Mouse (Mus musculus) cerebellum, adult 18-20 months (tissue): ENCODE results near the gene S100z.

Experiments
- DNase-seq, 2 experiments: peaks; one replicate each; pipeline ENCODE4 v3.0.0; 2021

S100z gene

DNA sequence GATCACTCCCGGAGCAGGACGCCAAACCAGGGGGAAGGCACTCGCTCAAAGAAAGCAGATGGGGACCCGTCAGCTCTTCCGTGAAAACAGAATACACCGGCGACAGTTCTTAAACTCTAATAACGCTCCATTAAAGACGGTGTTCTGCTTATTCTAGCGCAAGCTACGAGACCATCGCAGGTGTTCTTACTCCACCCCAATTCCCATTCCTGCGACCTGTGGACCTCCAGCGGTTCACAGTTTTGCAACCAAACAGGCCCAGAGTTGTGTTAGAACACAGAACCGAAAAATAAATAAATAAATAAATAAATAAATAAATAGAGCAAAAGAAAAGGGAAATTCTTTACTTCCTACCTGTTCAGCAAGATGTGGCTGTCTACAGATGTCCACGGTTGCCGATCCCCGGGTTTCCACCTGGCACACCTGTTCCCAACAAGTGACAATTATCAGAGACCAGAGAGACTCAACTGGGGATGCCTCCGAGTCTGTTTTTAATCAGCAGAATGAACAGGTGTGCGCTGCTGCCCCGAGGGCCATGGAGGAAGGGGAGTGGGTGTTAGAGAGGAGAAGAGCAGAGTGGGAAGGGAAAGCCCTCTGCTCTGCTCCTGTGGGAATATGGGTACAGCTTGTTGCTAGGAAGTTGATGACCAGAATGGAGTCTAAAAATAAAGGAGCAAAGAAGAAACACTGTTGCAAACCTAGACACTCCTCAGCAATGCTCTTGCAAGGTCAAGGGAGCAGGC lies at the start of gene S100z:
Gene S100z, minus strand, starts transcription at position 51 of the 743 bp plus-strand sequence.
- DNase-seq: no peak

DNA sequence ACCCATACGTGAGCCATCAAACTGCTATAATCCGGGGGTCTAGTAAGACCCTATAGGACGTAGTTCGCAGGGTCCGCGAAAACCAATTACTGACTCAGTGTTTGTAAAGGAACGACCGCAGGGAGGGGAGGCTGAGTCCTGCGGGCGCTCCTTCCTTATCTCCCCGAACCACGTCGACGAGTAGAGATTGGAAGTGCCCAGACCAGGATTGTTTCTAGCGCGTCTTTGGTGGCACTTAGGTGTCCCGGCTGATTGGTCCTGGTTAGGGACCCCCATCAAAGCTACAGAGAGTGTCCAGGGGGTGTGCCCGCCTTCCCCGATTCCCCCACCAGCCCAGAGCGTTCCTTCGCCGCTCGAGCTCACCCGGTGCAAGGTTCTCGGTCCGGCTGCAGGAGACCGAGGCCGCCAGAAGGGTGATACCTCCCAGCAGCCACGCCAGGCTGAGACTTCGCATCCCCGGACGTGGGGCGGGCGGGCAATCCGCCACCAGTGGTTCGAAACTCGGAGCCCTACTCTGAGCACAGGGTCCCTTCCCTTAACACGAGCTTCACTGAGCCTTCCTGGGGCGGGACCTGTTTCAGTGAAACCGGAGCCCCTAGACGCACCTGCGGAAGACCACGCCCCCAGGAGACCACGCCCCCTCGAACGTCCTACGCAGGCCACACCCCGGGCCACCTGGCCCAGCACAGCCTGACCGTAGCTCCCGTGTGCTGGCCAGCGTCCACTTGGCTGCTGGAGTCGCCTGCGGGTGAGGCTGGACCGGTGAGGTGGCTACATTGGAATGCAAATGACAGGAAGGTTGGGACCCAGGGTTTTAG lies 46.4 kb upstream of the S100z start, which contains the start of gene F2rl1:
Gene F2rl1, minus strand, starts transcription at position 554 of the 818 bp plus-strand sequence.
- peak in 1 of 2 experiments; percentile 17 for DNase-seq

DNA sequence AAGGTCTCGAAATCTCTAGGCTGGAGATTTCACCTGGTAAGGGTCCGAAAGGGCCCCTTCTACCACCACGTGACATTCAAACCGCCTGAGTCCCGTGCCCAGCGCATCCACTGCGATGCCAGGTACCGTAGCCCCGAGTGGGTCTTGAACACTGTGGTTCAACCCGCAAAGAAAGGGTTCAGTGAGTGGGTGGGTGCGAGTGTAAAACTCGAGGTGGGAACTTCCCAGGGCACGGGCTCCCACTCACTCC lies 45.8 kb upstream of the S100z start:
- no peak for DNase-seq

DNA sequence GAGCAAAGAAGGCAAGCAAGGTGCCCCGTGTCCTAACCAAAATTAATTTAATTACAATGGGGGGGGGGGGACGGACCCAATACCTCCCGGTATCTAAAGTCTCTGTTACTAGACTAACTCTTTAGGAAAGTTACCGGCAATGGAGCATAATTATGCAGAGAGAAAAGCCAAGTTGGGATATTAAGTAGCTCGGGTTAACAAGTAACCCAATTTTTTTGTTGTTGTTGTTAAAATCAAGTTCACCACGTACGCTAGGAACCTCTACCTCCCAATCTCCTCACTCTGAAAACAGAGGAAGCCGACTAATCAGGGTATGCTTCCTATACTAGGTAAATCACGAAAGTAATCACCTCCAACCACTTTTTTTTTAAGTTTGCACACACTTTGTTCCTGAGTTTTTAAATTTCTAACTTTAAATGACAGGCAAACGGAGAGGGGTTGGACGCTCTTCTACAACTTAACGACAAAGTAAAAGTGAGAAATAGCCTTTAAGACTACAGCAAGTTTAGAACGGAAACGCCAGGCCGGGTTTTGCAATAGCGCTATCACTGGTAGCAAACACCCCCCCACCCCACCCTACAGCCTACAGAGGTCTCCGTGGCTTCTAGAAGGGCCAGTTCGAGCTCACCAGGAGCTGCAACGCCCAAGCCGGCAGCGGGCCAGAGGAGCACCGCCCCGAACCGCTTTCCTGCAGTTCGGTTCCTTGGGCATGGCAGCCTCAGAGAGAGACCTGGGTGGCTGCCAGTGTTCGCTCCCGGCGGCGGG lies 45.3 kb upstream of the S100z start:
- peak; percentile 4 to 22 for DNase-seq

DNA sequence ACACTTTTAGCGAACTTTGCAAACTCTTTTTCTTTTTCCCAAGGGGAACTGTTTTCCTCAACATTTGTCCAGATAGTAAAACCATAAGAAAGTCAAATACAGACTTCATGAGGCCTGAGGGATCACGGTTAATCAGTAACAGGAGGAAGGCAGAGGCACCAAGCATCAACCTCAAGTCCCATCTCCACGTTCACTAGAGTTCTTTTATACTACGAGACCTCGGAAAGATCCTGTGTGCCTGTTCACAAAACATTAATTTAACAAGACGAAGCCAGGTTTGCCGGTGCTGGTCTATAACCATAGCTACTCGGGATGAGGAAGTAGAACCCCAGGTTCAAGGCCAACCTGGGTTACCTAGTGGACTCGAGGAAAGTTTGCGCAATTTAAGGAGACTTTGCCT lies 43.7 kb upstream of the S100z start:
- DNase-seq: no peak

DNA sequence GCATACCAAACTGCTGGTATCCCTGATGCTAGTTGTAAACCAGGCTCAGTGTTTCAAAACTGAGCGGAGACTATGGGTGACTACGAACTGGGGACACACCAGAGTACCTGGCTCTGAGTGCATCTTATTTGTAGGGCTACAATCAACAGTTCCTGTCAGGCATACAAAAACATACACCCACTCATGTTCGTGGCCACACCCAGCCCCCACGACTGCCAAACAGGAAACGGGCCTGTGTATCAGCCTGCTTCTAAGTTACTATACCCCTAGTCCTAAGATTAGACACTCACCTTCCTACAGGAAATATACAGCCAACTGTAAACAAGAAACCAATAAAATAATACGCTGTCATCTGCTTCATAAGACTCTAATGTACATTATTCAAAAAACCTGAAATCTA lies 42.5 kb upstream of the S100z start:
- no peak for DNase-seq

DNA sequence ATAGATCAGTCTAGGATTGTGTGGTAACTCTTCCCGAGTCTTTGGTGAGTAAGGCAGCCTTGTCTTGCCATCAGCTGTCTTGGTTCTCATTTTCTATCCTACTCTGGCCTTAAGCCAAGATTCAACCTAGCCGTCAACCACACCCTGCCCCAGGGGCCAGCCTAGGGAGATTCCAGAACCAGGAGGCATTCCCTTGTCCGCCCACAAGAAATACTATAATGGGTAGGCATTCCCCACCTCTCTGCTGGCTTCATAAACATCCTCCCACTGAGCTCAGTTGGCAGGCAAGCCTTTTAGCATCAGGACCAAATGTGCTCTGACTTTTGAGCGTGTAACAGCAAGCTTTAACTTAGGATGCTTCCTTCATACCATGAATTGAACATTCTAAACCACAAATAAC lies 36.2 kb upstream of the S100z start:
- no peak for DNase-seq

DNA sequence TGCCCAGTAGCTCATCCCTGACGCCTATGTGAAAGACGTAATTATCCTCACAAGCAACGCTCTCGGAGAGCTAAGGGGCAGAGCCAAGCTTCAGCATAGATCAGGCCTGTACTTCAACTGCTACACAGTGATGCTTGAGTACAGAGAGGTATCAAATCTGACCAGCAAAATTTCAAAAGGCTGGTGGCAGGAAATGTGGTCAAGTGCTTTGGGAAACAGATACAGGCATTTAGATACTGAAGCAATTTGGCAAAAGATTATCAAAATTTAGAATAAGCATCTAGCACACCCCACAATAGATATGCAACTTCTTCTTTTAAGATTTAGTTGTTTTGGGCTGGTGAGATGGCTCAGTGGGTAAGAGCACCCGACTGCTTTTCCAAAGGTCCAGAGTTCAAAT lies 31.5 kb upstream of the S100z start:
- no peak for DNase-seq

DNA sequence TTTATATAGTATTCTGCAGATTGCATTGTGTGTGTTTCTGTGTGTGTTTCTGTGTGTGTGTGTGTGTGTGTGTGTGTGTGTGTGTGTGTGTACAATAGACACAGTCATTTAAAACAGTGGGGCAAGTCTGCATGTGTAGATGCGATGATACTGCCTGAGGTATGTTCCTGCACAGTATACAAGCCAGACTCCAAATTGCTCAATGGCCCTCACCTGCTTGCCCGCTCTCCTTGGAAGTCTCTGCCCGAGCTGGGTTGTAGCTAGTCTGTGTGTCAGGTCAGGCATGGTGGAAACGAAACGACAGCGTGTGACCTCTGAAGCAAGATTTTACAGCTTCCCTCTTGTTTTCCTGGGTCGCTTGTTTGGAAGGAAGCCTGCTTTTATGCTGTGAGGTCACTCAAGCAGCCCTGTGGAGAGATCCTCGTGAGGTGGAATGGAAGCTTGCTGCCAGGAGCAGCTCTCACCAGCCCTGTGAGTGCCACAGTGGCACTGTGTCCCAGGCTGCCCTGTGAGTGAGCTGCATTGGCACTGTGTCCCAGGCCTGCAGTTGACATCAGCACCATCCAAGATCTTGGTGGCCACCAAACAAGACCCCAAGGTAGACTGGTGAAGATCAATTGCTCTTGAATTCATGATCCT lies 24.9 kb upstream of the S100z start:
- DNase-seq: no peak

DNA sequence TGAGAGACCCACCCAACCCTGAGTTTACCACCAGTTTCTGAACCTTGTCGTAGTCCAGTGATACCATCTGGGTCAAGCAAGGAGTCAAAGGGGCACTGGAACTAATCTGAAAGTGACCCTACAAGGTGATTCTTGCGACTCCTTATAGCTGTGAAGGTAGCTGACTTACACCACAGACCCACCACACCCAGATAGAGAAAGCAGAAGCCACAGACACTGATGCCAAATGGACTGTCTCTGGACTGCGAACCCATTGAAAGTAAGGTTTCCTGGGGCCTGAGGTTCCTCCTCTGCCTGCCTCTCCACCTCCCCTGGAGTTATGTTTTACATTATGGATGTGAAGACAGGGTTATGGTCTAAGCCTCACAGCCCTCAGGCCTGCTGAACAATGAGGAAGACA lies 18.1 kb upstream of the S100z start:
- no peak for DNase-seq

DNA sequence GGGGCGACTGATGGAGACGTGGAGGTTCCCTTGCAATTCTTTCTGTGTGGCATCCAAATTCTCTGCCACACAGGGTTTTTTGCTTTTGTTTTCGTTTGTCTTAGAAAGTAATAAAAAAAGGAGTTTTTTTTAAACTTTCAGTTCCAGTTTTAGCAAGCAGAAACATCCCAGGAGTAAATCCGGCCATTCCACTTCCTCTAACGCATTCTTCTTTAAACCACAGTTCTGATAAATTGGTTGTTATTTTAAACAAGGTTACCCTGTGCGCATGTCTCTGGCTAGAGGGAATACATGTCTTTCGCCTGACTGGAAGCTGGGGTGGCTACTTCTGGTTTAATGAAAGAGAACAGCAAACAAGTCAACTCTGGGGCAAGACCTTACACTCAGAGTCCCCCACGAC lies 16.3 kb upstream of the S100z start:
- no peak for DNase-seq

DNA sequence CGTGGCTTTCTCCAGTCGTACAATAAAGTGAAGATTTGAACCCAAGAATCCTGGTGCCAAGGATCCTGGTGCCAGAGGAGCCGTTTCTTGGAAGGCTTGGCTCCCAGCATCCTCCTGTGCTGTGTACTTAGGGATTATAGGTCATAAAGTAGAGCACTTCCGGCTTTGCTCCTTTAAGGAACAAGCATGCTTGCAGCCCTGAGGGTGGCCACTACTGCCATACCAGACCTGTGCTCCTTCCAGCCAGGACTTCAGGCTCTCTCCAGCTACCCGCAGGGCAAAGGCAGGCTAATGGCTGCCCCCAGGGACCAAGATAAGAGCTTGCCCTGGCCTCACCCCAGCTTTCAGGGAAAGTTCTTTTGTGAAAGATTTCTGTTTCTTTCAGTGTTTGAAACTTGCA lies 14.8 kb upstream of the S100z start:
- DNase-seq: no peak

DNA sequence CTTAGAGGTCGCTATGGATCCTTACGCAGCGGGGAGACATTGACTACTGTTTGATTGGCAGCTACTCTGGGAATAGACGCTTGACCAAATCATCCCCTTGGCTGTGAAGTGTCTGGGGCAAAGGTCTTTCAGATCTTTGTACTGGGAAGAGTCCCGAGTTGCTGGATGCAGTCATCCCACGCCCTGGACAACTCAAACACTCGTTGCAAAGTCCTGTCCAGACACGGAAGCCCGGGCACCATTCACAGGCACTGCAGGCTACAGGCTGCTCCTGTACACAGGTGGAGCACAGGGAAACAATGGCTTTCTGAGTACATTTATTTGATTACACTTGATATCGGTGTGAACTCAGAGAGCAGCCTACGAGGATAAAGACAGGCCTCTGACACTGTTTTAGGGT lies 12.8 kb upstream of the S100z start:
- DNase-seq: no peak

DNA sequence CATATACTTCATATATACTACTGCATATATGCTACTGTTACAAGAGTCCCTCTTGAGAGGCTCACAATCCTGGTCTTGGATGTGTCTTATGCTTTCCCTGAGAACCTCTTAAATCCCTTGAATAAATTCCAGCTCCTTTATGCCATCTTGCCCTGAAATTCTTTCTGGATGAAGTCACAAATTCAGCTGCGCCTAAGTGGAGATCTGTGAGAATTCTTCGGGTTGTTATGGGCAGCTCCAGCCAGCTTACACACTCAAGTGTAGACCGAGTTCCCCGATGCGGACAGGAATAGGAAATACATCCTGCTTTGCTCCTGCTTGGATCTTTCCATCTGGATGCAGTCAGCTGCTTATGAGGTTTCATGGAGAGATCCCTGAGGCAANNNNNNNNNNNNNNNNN lies 6.1 kb upstream of the S100z start:
- DNase-seq: no peak

DNA sequence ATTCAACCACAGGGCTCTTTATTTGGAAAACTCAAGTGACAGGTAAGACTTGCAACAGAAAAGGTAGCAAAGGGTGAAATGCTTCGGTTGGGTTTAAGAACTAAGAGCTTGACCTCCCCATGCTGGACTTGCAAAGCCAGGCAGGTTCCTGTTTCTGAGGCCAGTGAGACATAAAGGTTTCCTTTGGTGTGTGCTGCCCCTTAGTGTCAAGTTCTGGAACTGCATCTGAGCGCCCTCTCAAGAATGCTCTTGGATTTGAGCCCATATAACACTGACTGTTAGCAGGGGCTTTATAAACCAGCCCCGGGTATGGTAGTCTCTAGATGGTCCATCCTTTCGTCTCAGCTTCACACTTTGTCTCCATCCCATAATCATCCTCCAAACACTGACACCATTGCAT lies 2.9 kb upstream of the S100z start:
- DNase-seq: peak; percentile 44 to 56

DNA sequence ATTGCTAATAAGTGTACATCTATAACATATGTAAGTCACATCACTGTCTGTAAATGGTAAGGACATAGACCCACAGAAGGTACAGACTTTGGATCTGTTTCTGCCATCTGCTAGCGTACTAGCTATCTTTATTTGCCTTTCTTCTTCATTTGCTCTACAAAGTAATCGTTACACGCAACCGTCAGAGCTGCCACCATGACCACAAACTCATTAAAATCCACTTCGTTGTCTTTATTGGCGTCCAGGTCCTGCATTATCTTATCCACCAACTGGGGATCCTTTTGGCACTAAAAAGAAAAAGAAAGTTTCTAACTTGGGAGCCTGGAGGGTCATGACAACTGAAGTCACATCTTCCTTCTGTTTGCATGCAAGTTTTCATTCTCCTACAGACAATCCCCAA lies 1.3 kb downstream of the S100z start:
- DNase-seq: no peak

DNA sequence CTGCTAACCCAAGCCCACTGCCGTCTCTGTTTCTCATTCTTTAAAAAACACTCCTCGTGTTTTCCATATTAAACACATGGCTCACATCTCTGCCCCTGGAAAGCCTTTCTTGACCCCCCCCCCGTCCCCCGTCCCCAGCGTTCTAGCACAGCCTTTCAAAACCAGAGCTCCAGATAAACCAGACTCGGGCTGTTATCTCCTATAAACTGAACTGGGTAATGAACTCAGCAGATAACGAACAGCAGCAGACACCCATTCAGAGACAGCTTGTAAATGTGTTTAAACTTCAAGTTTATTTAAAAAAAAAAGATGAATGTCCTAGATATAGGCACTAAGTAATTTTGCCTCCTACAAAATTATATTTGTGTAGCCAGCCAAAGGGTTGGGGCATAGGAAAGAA lies 3.4 kb downstream of the S100z start:
- DNase-seq: no peak

DNA sequence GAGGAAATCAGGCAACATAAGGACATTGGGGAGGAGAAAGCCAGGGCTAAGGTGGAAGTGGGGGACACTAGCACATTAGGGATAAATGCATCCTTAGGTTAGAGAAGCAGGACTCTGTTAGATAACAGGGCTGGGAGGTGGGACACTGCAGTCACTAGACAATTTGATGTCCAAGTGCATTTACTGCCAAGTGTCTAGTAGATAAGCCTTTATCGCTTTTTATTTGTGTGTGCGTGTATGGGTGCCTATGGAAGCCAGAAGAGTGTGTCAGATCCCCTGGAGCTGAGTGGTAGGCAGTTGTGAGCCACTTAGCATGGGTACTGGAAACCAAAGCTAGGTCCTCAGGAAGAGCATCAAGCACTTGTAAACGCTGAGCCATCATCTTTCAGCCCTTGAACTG lies 4.2 kb downstream of the S100z start:
- no peak for DNase-seq

DNA sequence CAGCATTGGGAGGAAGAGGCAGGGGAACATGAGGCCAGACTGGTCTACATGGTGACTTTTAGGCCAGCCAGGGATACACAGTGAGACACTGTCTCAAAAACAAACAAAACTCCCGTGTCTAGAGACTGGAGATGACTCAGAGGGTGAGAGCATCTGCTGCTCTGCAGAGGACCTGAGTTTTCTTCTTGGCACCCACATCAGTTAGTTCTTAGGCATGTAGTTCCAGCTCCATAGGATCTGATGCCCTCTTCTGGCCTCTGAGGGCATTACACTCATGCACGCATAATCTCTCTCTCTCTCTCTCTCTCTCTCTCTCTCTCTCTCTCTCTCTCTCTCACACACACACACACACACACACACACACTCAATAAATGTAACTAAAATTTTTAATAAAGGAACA lies 7.6 kb downstream of the S100z start:
- DNase-seq: no peak

DNA sequence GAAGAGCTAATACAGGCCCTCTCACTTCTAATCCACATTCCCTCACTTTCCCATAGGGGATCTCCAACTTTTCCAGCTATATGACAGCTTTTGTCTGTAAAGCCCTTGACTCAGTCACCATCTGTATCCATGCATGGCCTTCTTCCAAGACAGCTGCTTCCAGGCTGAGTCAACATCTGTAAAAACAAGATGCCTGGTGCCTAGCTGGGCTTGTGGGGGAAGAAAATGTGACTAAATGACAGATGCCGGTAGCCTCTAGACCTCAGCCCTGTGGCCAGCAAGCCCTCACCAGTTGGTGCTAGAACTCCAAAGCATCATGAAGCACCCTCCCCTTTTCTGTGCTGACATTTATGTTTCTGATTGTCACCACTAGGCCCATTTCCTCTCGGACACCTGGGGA lies 27.0 kb downstream of the S100z start:
- DNase-seq: no peak

DNA sequence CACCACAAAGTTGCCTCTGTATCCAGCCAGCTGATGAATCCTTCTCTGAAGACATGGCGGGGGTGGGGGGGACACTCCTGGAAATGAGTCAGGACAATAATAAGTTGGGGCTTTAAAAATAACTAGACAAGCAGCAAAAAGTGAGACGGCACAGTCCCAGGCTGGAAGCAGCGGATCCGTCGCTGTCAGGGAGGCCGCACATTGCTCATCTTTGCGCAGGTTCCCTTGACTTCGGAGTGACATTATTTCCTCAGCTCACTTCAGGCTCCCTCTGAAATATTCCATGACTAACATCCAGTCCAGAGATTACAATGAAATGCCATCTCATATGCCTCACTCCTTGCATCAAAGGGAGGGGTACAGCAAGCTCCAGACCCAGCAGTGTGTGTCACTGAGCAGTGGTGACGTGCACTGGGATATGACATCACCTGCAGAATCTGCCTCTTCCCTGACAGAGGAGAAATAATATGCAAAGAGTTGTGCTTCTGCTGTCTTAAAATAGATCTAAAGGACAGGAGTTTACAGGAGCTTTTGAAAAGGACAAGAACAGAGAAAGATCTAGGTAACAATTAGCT lies 27.8 kb downstream of the S100z start:
- no peak for DNase-seq

DNA sequence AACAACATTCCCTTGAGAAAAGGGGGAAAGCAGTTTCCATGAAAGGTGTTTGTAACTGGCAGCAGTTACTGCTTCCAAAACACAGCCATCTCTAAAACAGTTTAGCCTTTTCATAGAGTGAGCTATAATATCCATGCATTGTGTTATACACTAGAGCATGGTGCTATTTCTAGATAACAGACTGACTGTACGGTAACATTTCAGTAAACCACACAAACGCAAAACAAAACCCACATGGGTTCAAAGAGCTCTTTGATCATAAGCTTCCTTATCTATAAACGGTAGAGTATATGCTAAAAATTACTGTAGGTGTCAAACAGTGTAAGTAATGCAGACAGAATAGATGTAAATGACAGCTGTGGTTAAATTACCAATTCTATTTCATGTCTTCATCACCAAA lies 28.8 kb downstream of the S100z start:
- DNase-seq: no peak

DNA sequence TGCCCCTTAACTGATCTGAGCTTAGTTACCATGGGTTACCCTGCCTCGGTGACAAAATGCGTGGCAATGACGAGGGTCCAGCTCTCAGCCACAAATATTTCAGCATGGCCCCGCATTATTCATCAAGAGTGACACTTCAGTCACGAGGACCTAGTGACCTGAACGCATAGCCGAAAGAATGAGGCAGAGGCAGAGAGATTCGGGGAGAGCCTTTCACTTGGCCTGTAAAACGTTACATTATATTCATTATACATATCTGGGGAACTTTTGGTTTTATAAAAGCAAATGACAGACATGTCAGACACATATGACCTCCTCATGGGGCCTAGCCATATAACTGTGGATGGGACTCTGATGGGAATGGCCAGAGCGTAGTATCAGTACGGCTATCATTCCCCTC lies 33.7 kb downstream of the S100z start, which contains the start of gene Crhbp:
Gene Crhbp, minus strand, starts transcription at position 101 of the 400 bp plus-strand sequence.
- DNase-seq: no peak
